Mouse (Mus musculus) gastrocnemius, postnatal 14 days (tissue): ENCODE measurements around the gene Sh3pxd2a. TPM values are rescaled to one million over a fixed set of nuclear protein-coding genes. Genes with fewer than 3 reads are reported as not detected.

Experiments
- DNase-seq: peaks from one replicate; pipeline ENCODE4 v3.0.0; 2021; ENCODE audit warnings: mixed read lengths
- intact Hi-C: fragments of 180-260 bp; cut with DNase I; formaldehyde crosslinking; loops from one replicate; pipeline ENCODE4 v1.15.1; 2025; ENCODE audit warnings: low total_unique reads
- long read RNA-seq, 2 experiments: library from polyadenylated mRNA; stranded (forward); transcript quantifications; one replicate each; pipeline ENCODE4 v2.0.0; 2021
- total RNA-seq, 2 experiments: library from RNA; stranded (reverse); gene quantifications; 2 replicates each; pipeline ENCODE4 v1.2.3; 2021

The Sh3pxd2a gene
- total RNA-seq, result 10 to 100 TPM; 50.6 to 58.9 TPM
- long read RNA-seq, experiment 1, partial matches to known transcripts, result 0 of 7 reads
- long read RNA-seq, experiment 1, other reads (novel, unspliced or antisense), result 7 of 7 reads
- long read RNA-seq, experiment 2, partial matches to known transcripts, result 0 of 13 reads
- long read RNA-seq, experiment 2, other reads (novel, unspliced or antisense), result 13 of 13 reads

DNA sequence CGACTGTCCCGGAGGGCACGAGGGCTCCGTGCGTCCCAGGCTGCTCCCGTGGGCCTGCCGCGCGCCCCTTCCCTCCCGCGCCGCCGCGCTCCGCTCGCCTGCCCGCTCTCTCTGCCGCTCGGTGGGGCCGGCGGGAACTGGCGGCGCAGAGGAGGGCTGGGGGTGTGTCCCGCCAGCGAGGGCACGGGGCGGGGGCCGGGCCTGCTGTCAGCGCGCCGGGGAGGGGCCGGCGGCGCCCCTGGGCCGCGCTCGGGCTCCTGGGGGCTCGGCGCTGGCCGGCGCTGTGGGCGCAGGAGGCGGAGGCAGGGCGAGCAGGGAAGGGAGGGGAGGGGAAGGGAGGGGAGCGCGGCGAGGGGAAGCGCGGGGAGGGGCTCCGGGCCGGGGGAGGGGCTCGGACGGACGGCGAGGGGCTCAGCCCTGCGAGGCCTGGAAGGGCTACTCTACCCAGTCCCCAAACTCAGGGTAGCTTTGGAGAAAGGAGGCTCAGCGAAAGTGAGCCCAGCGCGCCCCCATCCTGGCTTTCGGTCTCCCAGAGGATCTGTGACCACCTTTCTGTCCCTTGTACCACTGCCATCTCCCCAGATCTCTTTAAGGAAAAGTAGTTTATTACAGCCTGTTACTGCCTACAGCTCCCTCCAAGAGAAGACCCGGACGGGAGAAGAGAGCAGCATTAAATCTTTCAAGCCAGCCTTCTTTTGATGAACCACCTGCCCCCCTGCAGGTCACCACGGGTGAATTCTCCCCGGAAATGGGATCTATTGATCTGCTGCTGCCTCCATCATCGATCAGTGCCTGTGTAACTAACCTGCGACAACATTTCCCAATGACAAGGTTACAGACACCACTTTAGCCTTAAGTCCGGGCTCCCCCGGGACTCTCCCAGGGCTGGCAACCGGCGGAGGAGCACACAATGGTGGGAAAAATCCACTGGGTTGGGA is at the start of gene Sh3pxd2a:
Gene Sh3pxd2a, minus strand, starts transcription at position 98 of the 938 bp plus-strand sequence.
- peak; percentile 67 for DNase-seq
- intact Hi-C loops, result loop anchor here (2.0 kb wide), 1 partner anchor 108 kb away; no protein-coding TSS in a partner anchor

DNA sequence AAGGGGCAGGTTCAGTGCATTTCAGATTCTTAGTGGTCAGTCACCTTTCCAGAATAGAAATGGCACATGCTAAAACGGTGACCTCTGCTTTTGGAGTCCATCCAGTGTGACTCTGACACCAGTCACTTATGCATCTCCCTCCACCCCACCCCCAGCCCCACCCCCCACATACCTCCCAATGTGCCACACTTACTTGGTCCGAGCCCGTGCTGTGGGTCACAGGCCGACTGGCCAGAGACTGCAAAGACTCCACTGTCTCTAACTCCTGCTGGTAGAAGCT is 49.4 kb upstream of the Sh3pxd2a start:
- intact Hi-C loops, result loop anchor here (10.0 kb wide), 2 partner anchors 111 to 281 kb away; no protein-coding TSS in a partner anchor
- no peak for DNase-seq

DNA sequence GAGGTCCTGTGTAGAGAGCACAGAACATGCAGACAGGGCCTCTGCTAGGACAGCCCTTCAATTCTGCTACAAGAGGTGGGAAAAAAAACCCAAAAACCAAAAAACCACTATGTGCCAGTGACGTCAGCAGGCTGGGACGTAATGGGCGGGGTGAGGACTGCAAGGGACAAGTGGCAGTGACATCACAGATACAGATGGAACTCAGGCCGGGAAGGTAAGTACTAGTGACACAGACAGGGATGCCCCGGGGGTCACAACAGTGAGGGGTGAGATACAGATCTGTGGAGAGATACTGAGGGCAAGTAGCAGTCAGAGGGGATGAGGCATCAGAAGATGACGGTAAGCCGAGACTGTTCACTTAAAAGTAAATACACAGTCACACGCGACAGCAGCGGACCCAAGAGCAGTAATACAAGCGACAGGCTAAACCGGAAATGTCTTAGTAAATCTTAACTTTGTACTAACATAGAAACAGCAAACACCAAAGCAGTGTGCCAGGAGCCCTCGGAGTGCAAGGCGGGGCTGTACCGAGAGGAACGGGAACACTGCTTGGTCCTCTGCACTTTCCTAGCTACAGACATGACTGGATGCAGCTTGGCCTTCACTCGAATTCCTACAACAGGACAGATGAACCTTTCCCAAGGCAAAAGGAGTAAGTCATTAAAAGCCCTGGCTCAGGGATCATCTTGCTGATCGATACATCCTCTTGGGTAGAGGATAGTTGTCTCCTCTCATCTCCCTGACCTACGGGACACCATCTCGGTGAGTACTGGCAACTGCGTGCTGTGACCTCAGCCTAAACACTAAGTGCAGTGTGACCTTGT is 48.8 kb upstream of the Sh3pxd2a start:
- intact Hi-C loops, result loop anchor here (10.0 kb wide), 2 partner anchors 112 to 282 kb away; no protein-coding TSS in a partner anchor
- no peak for DNase-seq

DNA sequence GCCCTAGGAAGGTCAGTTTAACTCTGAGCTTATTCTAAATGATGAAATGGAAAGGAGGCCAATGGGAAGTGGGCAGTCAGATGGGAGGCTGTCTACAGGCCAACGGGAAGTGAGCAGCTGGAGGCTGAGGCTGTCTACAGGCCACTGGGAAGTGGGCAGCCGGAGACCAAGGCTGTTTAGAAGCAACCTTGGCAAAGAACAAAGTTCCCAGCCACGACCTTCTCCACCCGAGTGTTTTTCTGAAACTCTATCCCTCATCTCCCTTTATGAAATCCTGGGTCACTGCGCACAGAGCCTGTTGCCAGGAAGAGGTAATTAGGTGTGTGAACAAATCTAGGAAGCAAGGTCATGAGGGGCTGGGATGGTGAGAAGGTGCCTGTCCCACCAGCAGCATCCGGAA is 47.8 kb upstream of the Sh3pxd2a start:
- DNase-seq, result no peak
- intact Hi-C loops, result loop anchor here (10.0 kb wide), 2 partner anchors 113 to 283 kb away; no protein-coding TSS in a partner anchor

DNA sequence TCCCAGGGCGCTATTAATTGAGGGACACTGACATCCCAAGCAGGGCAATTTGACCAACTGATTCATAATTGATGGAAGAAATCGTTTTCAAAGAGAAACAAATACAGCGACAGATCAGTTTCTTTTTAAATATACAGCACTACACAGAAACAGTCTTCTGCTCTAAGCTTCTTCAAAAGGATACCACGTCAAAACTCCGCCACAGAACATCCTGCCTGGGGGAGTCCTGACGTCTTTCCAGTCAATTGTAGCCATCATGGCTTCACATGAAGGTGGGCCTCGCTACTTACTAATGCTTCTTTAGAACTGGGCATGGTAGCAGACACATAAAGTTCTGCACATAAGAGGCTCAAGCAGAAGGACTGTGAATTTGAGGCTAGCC is 47.1 kb upstream of the Sh3pxd2a start:
- intact Hi-C loops, result loop anchor here (10.0 kb wide), 2 partner anchors 114 to 284 kb away; no protein-coding TSS in a partner anchor
- no peak for DNase-seq

DNA sequence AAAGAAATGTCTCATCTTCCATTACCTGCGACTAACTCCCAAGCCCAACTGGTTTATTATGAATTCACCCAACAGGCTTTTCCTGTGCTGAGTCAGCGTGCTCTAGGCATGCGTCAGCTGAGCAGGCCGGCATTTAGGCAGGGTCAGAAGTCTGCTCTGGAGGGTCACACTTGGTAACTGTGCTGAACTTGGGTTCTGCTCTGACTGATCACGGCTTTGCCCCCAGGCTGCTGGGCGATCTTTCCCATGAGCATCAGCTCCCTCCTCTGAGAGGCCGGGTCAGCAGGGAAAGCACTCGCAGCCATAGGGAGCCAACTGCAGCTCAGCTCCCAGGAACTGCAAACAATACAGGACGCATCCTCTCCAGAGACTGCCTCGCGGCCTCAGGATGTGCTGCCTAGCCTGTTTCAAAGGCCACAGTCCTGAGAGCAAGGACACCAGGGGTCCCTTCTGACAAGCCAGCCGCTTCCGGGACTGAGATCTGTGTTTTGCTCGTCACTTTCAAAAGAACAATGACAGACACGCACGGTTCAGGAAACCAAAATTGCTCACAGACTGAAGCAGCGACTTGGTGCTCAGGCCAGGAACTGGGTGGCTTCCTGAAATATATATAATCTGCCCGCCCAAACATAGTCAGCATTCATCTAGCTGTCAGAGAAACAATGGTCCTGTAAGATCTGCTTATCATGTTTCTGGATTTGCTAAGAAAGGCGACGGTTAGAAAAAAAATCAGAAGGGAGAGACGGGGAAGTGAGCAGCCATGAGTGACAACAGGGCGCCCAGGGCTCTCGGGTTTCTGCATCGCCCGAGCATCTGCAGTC is 46.5 kb upstream of the Sh3pxd2a start:
- DNase-seq, result no peak
- intact Hi-C loops, result loop anchor here (10.0 kb wide), 2 partner anchors 114 to 284 kb away; no protein-coding TSS in a partner anchor

DNA sequence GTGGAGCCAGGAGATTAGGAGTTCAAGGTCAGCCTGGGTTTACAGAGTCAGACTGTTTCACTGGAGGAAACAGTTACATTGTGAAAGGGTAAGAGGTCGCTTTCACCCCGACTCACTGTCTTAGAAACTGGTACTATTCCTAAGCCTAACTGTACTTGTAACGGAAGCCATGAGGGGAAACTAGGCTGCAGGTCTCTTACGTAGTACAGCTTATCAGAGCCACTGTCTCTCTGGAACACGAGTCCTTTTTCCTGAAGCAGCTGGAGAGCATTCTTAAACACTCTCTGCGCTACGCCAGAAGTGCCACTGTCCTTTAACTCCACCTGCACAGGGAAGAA is 45.9 kb upstream of the Sh3pxd2a start:
- intact Hi-C loops, result loop anchor here (10.0 kb wide), 2 partner anchors 115 to 285 kb away; no protein-coding TSS in a partner anchor
- DNase-seq, result no peak

DNA sequence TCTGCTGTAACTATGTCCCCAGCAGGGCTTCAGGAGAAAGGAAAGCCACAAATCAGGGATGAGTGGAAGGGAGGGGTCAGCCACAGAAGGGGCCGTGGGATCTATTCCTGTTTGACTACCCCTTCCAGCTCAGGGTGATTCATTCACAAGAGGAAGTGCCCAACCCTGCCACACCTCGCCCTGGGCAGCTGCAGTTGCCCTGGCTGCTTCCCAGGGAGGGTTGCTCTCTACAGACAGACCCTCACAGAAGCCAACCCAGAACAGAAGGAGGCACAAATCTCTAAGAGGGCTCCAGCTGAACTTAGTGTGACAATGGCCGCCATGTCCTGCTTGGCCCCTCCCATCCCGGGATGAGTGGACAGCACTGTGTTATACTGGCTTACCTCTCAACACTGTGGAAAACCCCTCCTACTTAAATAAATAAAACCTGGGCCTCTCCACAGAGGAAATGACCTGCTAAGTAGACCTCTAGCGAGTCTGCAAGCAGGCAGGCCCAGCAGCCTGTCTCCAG is 44.6 kb upstream of the Sh3pxd2a start:
- intact Hi-C loops, result loop anchor here (5.0 to 10.0 kb wide), 2 partner anchors 136 to 313 kb away; no protein-coding TSS in a partner anchor
- DNase-seq, result no peak

DNA sequence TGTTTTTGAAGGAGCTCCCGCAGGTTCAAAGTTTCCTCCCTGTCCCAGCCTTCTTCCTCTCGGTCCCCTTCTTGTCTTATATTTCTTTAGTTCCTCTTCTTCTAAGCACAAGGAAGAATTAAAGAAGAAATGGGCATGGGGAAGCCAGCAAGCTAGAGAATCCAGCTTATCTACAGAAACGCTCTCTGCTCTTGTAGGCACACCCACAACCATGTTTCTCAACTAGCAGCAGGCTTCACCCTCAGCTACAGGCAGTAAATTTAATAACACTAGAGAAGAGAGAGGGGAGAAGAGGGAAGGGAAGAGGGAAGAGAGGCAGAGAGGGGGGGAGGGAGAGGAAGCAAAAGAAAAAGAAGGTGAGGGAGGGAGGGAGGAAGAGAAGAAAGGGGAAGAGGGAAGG is 44.0 kb upstream of the Sh3pxd2a start:
- intact Hi-C loops, result loop anchor here (5.0 to 10.0 kb wide), 2 partner anchors 137 to 314 kb away; no protein-coding TSS in a partner anchor
- no peak for DNase-seq

DNA sequence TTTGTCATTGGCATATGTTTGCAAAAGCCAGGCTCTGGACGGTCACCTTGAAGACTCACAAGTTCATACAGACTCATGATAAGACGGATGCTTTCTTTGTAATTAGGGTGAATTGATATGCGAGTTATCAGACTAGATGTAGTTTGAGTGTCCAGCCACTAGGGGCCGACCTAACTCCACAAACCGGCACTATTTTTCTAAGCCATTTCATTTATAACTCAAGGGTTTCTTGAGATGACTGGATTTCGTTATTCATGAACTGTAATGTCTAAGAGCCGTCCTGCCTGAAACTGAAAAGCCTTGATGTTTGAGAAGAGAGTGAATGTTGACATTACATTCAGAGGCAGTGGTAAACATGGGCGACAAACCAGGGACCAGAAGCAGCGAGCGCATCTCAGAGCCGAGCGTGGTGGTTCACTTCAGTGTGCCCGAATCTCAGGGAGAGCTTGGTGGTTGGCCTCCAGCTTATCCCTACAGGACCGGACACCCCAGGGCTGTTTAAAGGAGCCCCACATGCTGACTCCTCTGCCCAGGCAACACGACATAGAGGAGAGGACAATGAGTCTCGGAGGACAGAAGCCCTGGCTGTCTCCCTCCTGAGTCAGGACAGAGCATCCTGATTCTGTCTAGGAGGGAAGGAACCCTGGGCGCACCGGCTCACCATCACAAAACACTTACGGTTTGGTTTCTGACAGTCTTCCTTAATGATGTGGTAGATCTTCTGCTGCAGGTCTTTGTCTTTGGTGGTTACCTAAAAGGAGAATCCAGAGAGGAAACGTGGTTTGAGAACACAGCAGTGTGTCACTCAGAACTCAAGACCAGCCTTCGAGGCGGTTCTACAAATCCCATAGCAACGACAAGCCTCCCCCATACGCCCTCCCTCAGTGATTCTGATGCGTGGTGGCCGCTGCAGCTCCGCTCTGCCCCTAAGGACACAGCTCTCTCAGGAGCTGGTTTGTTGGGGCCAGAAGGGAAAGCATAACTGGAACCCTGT is 43.2 kb upstream of the Sh3pxd2a start:
- intact Hi-C loops, result loop anchor here (5.0 to 10.0 kb wide), 2 partner anchors 137 to 315 kb away; no protein-coding TSS in a partner anchor
- DNase-seq, result peak; percentile 55

DNA sequence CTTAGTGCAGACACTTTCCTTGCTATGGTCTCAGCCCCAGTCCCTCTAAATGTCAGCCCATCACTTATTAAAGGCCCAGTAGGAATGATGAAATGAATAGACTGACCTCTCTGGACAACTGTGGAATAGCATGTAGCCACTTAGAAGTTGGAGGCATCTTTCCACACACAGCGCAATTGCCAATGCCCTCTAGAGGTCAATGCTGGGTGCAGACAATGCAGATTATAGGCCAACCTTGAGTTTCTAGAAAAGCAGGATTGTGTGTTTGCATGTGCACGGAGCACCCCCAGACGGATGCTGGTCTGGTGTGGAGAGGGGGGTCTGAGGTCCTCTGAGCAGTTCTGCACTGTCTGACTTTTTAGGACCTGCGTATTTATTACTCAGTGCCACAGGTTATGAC is 39.4 kb upstream of the Sh3pxd2a start:
- DNase-seq, result no peak
- intact Hi-C loops, result loop anchor here (2.0 to 10.0 kb wide), 2 partner anchors 141 to 147 kb away; no protein-coding TSS in a partner anchor

DNA sequence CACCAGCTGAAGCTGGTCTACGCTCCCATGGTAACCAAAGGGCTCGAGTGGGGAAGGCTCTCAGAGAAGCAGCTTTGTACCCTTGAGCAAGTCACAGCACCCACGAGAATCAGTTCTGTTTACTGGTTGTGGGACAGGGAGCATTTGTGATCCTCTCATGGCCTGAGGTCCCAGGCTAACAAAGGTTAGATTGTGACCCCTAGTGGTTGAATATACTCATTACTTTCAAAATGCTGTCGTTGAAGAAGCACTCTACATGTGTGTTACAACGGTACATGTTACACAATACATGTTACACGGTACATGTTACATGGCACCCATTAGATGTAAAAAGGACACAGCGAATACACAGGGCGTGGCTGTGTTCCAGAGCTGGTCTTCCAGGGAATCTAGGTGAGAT is 38.4 kb upstream of the Sh3pxd2a start:
- intact Hi-C loops, result loop anchor here (2.0 to 10.0 kb wide), 2 partner anchors 142 to 146 kb away; no protein-coding TSS in a partner anchor
- DNase-seq, result no peak

DNA sequence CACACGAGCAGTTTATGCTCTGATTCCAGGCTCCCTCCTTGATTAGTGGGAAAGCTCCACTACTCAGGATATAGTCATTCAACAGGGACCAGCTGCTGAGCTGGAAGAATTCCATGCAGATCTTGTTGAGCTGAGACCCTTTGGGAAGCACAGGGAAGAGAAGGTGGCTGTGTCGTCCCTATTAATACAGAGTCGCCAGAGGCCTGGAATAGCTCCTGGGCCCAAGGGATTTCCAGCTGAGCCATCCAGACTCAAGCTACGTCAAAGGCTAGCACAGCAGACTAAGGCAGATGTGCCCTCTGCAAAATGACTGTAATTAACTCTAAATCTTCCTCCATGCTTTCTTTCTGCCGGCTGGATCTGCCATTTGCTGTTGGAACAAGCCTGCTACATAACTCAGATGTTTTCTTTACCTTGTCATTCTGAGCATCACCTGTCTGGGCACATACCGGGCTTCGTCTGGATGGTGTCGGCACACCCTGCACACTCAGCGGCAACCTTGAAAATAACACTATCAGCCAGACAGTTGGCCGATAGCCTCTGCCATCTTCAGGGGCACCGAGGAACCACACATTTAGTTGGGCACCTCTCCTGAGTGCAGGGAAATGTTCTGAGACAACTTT is 36.3 kb upstream of the Sh3pxd2a start:
- DNase-seq, result no peak

DNA sequence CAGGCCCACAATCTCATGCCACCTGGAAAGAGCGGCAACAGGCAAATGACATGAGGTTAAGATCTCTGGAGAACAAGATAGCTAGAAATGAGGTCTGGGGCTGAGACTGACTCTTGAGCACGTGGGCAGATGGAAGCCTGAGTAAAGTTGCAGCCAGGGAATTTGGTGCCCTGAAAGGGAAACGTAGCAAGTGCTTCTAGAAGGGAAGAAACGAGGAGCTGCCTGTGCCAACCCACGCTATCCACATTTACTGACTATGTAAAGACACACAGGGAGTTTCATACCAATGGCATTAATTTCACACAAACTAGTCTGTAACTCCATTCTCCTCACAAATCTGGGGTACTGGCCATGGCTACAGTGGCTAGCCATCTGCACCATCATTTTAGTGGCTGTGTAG is 35.6 kb upstream of the Sh3pxd2a start:
- no peak for DNase-seq
- intact Hi-C loops, result loop anchor here (10.0 kb wide), 2 partner anchors 145 to 235 kb away; no protein-coding TSS in a partner anchor

More for the DNA sequence above, 36.3 kb upstream of the Sh3pxd2a start:
- intact Hi-C loops, result loop anchor here (10.0 kb wide), 1 partner anchor 144 kb away; no protein-coding TSS in a partner anchor

DNA sequence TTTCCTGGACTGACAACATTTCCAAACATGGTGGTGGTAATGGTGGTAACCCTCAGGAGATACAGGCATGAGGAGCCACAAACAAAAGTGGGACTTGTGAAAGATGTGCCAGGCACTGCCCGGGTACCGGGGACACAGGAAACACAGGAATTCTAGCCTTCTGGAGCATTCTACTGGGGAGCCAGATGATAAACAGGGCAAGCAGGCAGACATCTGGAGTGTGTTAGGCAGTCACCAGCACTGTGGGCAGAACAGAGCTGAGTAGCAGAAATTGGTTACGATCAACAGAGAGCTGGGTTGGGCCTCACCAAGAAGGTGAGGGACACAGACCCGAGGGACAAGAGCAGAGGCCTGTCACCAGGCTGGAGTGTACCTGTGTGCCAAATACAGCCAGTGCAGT is 34.7 kb upstream of the Sh3pxd2a start:
- intact Hi-C loops, result loop anchor here (10.0 kb wide), 1 partner anchor 234 kb away; no protein-coding TSS in a partner anchor
- no peak for DNase-seq

DNA sequence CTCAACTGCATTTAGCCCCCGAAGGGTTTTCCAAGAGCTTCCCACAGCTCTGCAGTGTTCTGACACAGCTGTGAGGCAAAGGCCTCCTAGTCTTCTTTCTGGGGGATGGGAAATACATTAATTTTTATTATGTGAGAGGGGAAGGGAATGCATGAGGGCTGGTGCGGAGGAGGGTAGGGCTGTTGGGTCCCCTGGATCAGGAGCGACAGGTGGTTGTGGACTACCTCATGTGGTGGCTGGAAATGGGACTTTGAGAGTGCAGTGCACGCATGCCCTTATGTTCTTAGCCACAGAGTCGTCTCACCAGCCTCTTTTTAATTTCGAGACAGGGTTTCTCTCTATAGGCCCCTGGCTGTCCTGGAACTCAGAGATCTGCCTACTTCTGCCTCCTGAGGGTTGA is 33.5 kb upstream of the Sh3pxd2a start:
- intact Hi-C loops, result loop anchor here (2.0 to 10.0 kb wide), 2 partner anchors 139 to 233 kb away; no protein-coding TSS in a partner anchor
- DNase-seq, result no peak
